Mouse (Mus musculus) granulocyte monocyte progenitor cell, adult 5-6 weeks (primary cell): ENCODE results near the gene Ugt2b1. TPM values are rescaled to one million over a fixed set of nuclear protein-coding genes. Genes with fewer than 3 reads are reported as not detected.
"Not testable (repeated sequence)": the region's sequence is repeated elsewhere in the genome, so short reads cannot be mapped to it uniquely, and the experiment has no call there.

Experiments used
- ATAC-seq: replicated peaks from 2 replicates; pipeline ENCODE4 v1.8.0; 2016; ENCODE audit warnings: mild to moderate bottlenecking, moderate TSS enrichment, inconsistent platforms; ENCODE audit not compliant: poor library complexity, severe bottlenecking
- total RNA-seq, 2 experiments: library from RNA; stranded (forward) in 1 of 2; stranded (reverse) in 1 of 2; fragments of 200-712, 200-1000 nt in 1 of 2; fragments of >200 nt in 1 of 2; fragmentation: Nextera tagmentation in 1 of 2; gene quantifications; 2 replicates each; pipeline ENCODE4 v1.2.3; 2014 to 2017

Gene Ugt2b1
- total RNA-seq (2014; fragmentation: Nextera tagmentation), result not detected in 2 replicates
- total RNA-seq (2017), result not detected in 2 replicates

DNA sequence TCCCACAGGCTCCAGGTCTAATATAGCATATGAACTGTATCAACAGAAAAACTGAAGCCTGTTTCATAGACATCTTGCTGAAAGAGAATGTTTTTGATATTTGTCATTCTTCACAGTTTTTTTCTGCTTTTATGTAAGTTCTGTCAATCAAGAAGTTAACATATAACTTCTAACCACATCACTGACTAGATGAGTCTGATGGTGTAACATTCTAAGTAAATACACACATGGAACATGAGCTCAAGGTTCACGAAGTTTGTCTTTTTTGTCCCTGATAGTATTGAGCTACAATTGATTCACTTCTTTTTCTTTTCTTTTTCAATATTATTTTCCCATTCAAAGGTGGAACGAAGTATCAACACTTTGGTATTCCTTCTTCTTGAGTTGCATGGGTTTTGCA lies at the start of gene Ugt2b1:
Gene Ugt2b1 (minus strand): TSS at position 105 of the 400 bp plus-strand sequence.
- ATAC-seq, result no peak

DNA sequence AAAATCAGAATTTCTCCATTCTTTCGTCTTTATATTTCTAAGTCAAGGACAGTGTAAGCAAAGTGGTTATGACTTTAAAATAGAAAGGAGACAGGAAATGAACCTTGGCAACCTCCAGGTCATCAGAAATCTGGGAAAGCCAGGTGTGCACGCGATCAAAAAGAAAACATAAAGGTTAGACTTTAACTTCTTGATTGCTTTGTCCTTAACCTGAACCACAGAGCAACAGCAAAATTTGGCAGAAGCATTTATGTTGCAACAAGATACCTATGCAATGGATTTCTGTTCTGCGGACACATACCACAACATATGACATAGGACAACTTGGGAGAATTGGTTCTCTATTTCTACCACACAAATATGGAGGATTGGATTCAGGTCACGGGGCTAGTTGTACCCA lies 40.9 kb upstream of the Ugt2b1 start:
- not testable (repeated sequence) for ATAC-seq

DNA sequence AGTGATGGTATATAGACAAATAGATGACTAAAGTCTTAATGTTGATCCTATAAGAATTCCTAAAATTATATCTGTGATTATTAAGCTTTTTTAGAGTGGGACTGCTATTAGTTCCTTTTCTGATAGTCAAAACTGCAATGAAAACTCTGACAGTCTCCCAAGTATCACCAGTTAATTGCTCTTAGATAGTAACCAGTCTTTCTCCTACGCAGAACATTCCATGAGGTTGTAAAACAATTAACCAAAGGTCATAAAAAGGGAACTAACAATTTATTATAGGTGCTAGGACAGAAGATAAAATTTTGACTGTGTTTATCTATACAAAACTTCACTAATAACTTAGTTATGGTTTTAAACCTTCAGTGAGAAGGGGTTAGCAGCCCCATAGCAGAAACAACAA lies 36.5 kb upstream of the Ugt2b1 start:
- not testable (repeated sequence) for ATAC-seq

DNA sequence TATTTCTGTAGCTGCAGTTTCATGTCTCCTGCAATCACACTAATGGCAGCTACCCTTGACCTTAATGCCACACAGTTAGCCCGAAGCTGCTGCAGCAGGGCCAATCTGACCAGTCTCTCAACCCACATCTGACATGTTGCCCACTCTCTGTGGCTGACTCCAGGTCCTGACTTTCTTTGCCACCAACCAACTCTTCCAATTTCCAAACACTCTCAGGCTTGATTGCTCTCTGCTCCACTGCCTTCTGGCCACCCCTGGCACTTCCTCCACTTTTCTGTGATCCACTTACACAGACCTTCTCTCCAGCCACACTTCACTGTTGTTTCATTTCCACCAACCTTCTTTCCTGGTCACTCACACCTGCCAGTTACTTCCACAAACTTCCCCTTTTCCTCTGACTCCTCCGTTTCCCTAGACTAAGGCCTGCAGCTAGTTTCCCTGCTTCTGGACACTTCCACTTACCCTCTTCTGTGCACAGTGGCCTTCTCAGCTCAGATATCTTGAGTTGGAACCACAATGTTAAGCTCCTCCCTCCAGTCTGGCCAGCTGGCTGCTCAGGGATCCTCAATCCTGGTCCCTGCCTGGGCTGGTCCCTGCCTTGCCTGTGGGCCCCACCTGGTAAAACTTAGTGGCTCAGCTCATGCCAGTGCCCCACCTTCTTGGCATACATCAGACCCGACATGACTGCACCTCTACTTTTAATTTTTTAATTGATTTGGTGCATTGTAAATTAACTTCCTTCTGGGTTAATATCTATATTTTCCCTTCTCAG lies 35.4 kb upstream of the Ugt2b1 start:
- no peak for ATAC-seq

DNA sequence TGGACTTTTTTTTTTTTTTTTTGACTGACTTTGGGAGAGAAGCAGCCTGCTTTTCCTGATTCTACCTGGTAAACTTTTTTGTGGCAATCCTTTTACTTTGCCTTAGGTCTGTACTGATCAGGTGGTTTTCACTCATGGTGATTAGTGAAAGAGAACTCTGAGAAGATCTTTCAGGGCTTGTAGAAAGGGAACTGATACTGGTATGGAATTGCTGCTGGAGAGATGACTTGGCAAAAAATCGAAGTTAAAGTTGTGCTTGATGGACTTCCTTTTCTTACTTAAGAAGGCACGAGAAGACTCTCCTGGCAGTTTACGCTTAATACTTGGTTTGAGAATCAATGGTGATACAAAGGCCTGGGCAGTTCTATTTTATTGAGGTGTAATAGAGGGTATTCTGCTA lies 34.2 kb upstream of the Ugt2b1 start:
- ATAC-seq, result no peak

DNA sequence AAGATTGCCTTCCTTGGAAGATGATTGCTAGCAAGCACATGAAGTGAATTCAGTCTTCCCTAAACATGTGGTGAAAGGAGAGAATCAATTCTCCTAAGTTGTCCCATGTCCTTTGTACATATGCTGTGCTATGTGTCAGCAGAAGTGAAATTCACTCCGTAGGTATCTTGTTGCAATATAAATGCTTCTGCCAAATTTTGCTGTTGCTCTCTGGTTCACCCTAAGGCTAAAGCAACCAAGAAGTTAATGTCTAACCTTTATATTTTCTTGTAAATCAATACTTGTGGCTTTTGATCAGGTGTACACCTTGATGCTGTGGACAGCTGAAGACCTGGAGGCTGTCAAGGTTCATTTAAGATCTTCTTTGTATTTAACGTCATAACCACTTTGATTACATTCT lies 15.8 kb upstream of the Ugt2b1 start:
- ATAC-seq, result no peak

DNA sequence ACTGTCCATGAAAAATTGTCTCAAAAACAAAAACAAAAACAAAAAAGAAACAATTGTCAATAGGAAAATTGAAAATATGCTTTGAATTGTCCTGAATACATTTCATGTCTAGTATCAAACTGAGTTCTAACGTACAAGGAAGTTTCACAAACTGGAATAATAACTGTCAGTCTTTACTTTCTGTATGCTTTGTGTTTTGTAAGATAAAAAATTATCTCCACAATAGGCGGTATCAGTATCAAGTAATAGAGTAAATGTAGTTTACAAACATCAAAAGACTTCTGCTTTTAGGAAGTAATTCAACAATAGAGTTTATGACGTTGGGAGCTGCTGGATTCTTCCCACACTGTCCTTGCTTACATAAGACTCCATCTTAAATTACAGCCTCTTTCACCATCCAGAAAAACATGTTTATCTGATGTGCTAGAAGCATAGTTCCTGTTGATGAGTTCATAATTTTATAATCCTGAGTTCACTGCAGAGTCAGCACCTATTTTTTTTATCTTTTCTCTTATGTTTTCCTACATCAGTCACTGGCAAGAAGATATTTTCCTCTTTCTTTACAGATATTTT lies 5.6 kb downstream of the Ugt2b1 start:
- ATAC-seq, result no peak

DNA sequence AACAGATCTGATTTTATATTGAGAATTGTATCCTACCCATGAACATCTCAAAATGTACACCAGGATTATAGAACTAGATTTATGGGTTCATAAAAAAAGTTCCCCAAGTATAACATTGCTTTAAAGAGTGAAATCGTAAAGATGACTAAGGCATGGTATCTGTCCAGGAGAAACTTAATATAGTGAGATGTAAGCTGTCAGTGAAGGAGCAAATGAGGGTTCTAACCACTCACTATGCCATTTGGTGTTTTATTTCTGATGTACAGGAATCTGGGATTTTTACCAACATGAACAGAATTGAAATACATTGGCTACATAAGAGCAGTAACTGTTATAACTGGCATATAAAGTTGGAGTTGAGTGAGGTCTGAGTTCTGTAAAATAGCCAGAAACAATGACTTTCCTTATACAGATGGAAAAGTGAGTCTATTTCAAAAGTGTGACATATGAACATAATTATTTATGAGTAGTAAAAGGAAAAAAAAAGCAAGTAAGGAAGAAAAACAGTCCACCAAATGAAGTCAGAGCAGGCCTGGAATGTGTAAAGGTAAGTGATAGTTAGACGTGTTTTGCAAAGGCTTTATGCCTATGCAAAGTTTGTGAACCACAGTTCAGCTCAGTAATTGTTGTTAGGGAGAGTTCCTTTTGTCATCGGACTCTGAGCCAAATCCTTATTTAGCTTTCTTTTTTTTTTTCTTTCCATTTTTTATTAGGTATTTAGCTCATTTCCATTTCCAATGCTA lies 14.8 kb downstream of the Ugt2b1 start:
- no peak for ATAC-seq

DNA sequence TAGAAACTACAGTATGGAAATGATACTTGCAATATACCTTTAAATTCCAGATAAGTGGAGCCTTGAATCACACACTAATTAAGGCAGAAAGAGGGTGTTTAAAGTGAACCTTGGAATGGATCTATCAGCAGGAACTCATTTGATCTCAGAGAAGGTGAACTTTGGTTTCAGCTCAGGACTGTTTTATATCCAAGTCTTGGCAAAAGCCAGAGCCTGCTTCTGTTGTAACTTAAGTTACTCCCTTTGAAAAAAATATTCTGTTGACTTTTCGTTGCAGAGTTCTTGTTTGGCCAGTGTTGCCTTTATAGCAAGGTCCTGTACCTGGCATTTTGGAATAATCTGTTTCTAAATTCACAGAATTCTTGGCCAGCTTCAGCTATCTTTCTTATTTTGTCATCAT lies 15.6 kb downstream of the Ugt2b1 start:
- no peak for ATAC-seq

DNA sequence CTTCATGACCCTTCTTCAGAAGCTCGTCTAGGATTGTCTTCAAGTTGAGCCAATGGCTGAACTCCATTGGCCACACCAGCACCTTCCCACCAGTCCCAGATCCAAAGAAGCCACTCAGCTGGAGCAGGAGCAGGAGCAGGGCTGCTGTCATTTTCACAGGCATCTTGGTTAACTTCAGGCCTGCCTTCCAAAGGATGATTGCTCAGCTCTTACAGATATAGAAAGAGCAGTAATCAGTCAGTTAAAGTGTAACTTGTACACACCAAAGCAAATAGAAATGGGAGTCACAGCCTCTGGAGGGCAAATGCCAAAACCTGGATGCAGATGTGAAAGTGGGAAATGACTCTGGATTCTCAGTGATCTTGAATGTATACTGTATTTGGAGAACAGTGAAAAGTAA lies 19.6 kb downstream of the Ugt2b1 start, which contains the start of gene Ugt2b34:
Gene Ugt2b34 (minus strand): TSS at position 180 of the 400 bp plus-strand sequence.
- ATAC-seq, result no peak

DNA sequence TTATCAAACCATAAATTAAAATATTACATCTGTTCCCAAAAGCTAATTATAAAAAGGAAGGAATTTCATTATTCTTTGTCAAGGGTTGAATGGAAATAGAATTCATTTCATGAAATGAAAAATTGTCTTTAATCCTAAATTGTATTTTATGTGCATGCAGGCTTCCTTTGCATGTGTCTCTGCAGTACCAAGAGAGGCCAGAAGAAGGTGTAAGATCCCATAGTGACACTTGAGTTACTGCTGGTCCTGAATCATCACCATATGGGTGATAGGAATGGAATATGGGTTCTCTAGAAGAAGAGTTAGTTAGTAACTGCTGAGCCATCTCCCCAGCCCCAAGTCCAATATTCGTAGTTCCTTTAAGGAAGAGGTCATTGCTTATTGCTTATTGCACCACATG lies 36.4 kb downstream of the Ugt2b1 start:
- ATAC-seq, result no peak

DNA sequence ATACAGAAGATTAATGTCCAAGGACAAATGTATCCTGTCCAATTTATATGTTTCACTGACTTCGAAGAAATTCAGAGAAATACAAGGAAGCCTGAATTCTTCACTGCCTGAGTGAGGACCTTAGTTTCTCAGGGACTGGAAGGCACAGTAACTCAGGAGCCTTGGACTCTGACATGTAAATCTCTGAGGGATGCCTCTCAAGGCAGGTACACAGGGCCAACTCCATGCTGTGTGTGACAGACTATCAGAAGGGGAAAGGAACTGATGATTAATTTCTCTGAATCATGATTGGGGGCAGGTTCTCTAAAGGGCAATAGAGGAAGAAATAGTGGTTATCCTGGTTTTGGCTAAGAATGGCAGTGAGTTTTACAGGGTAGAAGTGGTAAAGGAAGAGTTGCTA lies 37.9 kb downstream of the Ugt2b1 start:
- ATAC-seq, result no peak

DNA sequence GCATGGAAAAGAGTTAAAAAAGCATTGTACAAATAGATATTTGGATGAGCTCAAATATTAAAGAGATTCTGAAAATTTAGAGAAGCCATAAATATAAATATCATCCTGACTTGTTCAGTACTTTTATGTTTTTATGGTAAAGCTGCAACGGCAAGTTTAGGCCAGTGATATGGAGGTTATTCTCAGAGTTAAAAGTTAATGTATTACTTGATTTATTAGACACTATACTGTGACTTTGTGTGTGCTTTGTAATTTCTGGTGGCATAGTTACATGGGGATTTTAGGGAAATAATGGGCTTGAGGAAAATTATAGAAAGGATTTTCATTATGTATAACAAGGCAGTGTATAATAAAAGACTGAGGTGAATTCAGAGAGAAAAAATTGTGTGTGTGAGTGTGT lies 39.2 kb downstream of the Ugt2b1 start:
- no peak for ATAC-seq

DNA sequence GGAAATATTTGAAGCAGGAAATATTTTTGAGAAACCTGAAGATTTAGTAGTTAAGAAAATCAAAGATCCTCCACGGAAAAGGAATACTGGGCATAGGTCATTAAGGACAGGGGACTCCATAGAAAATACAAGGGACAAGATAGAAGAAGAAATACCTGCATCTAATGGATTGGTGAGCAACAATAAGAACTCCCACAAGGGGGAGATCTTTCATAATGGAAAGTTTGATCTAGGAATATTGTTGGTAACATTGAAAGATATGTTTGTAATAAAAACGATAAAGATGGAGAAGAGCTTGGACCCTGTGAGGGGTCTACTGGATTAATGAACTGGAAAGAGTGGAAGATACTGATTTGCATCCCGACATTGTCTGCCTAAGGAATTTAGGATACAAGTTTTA lies 39.7 kb downstream of the Ugt2b1 start:
- ATAC-seq, result no peak

DNA sequence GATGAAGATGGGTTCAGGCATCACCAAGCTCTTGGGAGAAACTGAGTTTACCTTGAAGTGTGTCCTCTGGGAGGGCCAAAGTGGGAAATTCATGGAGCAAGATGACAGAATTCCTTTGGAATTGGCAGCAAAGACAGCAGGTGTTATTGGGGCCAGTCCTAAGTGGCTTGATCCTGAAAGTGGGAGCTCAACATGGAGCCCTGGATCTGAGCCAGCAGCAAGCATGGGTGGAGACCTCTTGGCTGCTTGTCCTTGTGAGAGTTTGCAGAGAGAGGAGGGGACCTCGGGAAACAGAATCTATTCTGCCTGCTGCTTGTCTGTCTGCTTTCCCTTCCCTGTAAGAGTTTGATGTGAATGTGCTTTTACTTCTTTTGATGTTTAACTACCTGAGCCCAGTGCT lies 54.5 kb downstream of the Ugt2b1 start:
- no peak for ATAC-seq

Other genes with a start within 250 kb of the Ugt2b1 start
- not detected in 2 replicates for gene Tmprss11e, start 180.7 kb downstream of the Ugt2b1 start, total RNA-seq (2014; fragmentation: Nextera tagmentation)
- not detected in 2 replicates for gene Tmprss11e, start 180.7 kb downstream of the Ugt2b1 start, total RNA-seq (2017)
- 86.3 and 90.3 TPM in 2 replicates for gene Ythdc1, start 122.3 kb downstream of the Ugt2b1 start, total RNA-seq (2014; fragmentation: Nextera tagmentation)
- 124 TPM in 2 replicates for gene Ythdc1, start 122.3 kb downstream of the Ugt2b1 start, total RNA-seq (2017)
- gene Ugt2b34, start 19.6 kb downstream of the Ugt2b1 start, total RNA-seq (2014; fragmentation: Nextera tagmentation), result not detected in 2 replicates
- gene Ugt2b34, start 19.6 kb downstream of the Ugt2b1 start, total RNA-seq (2017), result not detected in 2 replicates
- not detected in 2 replicates for gene Ugt2b35, start 74.3 kb upstream of the Ugt2b1 start, total RNA-seq (2014; fragmentation: Nextera tagmentation)
- gene Ugt2b35, start 74.3 kb upstream of the Ugt2b1 start, total RNA-seq (2017), result not detected in 2 replicates
- not detected in 2 replicates for gene Ugt2b36, start 166.0 kb upstream of the Ugt2b1 start, total RNA-seq (2014; fragmentation: Nextera tagmentation)
- gene Ugt2b36, start 166.0 kb upstream of the Ugt2b1 start, total RNA-seq (2017), result not detected in 2 replicates
- not detected in 2 replicates for gene Ugt2b5, start 213.8 kb upstream of the Ugt2b1 start, total RNA-seq (2014; fragmentation: Nextera tagmentation)
- not detected in 2 replicates for gene Ugt2b5, start 213.8 kb upstream of the Ugt2b1 start, total RNA-seq (2017)